Mouse (Mus musculus): Measurements from ENCODE around the gene Cd200.
"Not testable (repeated sequence)": the region's sequence is repeated elsewhere in the genome, so short reads cannot be mapped to it uniquely, and the experiment has no call there.

Gene Cd200

DNA sequence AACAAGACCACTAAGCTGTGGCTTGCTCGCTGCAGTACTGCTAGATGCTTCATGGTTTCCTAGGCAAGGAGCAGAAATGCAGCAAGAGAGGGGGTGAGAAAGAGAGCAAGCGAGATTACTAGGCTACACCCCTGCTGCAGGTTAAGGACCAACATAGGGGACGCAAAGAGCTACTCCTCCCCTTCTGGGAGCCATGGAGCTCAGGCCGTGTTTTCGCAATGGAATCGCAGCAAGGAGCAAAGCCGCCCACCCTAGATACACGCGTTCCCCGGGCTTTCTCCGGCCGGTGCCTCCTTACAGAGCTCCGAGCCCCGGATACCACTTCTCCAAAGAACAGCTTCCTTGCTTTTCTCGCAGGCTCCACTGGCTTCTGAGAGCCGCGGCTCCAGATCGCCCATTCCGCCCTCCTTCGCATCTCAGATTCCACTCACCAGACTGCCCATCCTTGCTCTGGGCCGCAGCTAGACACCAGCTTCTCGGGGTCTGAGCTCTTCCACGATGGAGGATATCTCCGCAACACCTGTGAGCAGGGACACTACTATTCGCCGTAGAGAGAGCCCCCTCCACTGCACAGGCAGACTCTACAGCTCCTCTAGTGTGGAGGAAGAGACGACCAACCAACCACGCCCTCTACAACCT, at the start of gene Cd200:
Gene Cd200 (minus strand): TSS at position 629 of the 639 bp plus-strand sequence.
- peak; percentile 65 to 69 for DNase-seq

GRCm38 (mm10) chr16:45454762-45455161, 45.9 kb upstream of the Cd200 start:
- no peak for DNase-seq

DNA sequence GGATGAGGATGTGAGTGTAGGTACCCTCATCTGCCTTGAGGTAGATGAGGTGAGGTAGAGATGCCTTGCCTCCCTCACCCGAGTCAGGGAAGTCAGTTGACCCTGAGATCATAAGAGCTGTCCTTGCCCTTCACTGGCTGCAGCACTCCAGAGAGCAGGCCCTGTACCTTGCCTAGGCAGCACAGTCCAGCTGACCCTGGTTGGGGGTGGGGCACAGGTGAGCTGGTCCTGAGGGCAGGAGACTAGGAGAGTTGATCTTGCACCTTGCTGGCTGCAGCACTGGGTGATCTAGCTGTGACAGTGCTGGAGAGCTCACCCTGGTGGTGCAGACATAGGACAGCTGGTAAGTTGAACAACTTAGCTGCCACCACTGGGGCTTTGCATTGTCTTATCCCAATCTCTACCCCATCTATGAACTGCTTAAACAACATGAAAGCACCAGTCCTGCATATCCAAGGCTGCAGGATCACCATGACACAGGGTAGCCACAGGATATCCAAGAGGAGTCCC, 28.4 kb upstream of the Cd200 start:
- no peak for DNase-seq

DNA sequence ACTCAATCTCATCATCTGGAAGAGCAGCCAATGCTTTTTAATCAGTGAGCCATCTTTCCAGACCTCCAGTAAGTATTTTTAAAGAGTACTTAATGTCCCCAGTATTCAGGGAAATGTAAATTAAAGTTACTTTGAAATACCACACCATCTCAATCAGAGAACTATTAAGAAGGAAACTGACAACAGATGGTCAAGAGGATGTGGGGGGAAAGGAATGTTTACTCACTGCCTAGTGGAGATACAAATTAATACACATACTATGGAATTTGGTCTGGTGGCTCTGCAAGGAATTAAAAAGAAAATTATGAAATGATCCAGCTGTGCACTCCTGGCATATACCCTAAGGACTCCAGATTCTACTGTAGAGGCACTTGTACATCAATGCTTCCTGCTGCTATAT, 26.7 kb upstream of the Cd200 start:
- DNase-seq: no peak

DNA sequence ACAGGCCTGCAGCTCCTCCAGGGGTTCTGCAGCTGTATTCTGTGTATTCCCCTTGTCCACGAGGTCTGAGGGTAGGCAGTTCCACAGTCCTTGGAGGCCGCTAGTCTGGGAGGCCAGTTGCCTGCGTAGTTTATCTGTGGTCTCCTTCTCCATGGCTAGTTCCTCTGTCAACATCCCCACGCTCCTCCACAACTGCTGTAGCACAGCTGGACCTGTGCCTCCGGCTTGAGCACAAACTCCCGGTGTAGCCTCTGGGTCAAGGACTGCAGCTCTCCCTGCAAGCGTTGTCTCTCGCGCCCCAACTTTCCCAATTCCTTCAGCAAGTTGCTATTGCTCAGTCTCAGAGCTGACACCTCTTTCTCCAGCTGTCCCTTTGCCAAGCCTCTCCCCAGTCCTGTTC, 18.8 kb upstream of the Cd200 start:
- no peak for DNase-seq

GRCm38 (mm10) chr16:45413497-45413896, 4.6 kb upstream of the Cd200 start:
- no peak for DNase-seq

GRCm38 (mm10) chr16:45409064-45409446, 202 bp upstream of the Cd200 start:
- not testable (repeated sequence) for DNase-seq

- no peak for DNase-seq
Observed at GRCm38 (mm10) chr16:45407645-45408400, 1.0 kb downstream of the Cd200 start.

DNA sequence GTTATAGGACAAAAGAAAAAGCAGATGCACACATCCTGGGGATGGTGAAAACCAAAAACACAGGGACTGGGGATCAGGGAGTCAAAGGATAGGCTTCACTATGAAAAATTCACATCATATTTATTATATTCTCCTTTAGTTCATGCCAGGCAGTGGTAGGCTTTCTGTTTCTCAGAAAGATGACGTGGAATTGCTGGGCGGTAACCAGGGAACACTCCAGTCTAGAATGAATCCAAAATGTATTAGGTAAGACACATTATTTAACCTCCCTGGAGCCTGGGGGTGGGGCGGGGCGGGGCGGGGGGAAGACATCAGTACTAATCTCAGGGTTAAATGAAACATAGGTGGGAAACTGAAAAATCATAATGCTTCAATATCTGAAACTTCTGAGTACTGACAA, 1.8 kb downstream of the Cd200 start:
- no peak for DNase-seq

GRCm38 (mm10) chr16:45402951-45403350, 5.9 kb downstream of the Cd200 start:
- no peak for DNase-seq

GRCm38 (mm10) chr16:45402036-45402435, 6.8 kb downstream of the Cd200 start:
- DNase-seq: no peak

DNA sequence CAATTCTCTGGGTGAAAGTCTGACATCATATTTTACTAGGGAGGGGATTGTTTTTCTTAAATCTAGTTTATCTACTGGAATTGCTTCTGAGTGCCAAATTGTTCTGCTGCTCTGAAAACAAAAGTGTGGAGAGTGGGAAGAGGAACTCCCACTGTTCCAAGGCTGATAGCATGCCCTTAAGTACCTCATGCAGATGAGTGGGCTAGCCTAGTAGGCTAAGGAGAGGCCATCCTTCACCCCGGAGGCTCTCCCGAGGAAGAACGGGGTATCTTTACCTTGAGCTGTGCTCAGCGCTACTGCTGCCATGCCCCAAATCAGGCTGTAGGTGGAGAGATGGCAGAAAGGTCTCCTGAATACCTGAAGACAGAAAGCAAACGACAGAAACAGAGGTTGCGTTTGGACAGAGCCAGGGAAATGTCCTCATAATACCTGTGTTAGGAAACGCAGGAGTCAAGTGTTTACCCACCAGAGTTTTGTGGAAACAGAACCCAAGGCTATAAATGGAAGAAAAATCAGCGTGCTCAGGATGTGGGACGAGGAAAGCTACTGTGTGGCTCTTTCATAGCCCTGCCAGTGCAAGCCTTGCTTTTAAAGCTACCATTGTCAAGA, 8.8 kb downstream of the Cd200 start:
- no peak for DNase-seq

DNA sequence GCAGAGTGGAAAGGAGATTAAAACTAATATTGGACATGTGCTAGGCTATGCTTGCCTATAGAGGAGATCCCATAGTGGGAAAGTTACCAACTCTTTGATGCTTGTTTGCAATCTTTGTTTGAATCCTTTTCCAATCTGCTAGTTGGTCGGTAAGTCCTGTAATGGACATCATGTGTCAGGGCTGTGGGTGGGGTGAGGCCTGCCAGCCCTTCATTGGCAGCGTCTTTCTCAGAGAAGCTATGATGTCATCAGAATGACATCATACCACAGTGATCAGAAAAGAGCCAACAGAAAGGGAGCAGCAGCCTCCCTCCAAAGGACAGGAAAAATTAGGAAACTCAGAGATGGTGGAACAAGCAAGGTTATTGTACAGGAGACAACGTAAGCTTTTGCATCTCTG, 9.4 kb downstream of the Cd200 start:
- DNase-seq: no peak

DNA sequence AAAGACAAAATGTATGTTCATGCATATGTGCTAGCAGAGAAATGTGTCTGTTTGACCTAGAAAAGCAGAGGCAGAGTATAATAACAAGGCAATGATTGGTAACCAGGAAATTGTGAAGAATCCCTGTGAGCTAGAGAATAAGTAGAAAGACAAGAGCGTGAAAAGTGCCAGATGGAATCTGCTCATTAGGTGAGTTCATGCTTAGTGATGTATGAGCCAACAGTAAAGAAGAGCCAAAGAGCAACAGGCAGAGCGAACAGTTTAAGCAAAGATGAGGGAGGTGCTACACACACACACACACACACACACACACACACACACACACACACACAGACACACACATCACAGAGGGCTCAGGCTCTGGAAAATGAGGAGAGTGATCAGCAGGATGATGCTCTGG, 11.4 kb downstream of the Cd200 start:
- DNase-seq: no peak

- no peak for DNase-seq
Observed at GRCm38 (mm10) chr16:45392246-45392645, 16.6 kb downstream of the Cd200 start.

GRCm38 (mm10) chr16:45391680-45392079, 17.2 kb downstream of the Cd200 start:
- no peak for DNase-seq

DNA sequence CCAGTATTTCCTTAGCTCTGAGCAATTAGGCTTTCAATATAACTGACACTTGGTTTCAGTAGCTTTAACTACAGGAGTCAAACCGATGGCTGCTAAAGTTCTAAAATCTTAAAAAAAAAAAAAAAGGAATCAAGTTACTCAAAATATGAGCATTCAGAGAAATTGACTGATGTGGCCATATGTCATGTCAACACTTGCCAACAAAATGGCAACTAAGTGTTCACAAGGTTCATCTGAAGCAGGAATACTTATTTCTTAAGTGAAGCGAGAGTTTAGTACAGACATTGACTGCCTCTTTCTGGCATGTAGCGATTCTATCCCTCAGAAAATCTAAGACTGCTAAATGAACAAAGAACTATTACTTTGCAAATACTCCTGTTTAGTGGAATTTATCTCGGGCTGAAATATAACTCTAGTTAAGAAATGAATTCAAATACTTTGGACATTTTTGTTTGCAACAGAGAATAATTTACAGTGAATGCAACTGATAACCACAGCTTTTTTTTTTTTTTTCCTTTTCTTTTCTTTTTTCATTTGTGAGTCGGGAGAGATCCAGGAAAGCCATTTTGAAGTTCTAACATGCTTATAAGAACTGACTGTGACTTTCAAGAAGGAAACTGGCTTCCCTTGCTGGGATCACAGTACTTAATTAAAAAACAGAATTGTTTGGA, 18.4 kb downstream of the Cd200 start:
- DNase-seq: no peak

DNA sequence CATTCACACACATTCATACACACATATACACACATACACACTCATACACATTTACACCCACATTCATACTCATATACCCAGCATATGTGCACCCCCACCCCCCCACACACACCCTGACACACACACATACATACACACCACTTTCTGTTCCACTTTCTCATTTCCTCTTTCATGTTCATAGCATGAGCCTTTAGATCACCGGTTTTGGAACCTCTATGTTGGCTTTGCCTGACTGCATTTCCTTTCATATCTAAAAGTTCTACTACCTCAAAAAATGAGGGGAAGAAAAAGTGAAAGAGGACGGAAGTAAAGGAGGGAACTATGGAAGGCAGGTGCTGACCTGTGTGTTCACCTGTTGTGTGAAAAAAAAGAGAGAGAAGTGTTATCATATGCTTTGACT, 19.0 kb downstream of the Cd200 start:
- DNase-seq: no peak

DNA sequence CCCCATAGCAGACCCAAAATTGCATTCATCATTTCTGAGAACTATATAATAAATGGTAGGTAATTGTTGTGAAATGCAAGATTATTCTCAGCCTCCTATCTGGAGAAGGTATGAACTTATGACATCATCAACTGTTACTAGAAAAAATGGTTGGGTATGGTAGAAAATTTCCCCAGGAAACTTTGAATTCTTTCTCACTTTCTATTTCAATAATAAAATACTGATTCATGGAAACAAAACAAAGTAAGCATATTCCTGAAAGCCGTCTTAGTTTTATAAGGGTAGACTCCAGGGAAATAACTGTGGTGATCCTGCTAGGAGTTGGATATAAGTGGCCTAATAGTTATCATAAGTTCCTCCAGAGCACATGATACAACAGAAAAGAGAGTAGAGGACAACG, 19.8 kb downstream of the Cd200 start:
- no peak for DNase-seq

DNA sequence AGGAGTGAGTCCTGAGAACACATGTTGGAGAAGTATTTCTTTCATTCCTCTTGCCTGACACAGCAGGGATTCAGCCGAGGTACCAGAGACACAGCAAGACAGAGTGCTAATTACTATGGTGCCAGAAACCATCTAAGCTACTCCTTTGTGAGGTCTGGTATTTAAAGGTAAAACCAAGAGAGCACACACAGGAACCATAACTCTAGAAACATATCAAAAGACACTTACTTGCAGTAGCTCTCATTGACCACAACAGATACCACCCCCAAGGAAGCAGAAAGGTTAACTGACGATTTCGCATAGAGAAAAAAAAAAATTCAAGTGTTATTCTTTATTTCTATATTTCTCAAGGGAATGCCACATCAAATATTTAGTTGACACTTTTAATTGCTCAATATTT, 27.0 kb downstream of the Cd200 start:
- DNase-seq: no peak

DNA sequence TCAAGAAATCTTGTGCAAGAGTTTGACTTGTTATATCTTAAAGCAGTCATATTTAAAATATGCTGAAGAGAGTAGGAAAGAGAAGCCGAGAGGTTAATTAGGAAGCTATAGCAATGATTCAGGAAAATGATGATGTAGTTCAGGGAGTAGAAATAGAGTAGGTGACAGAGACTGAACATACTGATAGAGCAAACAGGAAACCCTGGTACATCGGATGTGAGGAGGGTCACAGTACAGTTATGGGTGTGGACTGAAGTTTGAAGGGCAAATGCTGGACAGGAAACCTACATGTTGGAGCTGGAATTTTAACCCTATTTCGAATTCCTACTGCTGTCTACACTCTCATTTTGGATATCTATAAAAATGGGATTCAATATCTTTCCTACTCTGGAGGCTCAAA, 29.9 kb downstream of the Cd200 start:
- no peak for DNase-seq

- DNase-seq: no peak
Observed at GRCm38 (mm10) chr16:45378147-45378943, 30.5 kb downstream of the Cd200 start.

GRCm38 (mm10) chr16:45377332-45377731, 31.5 kb downstream of the Cd200 start:
- no peak for DNase-seq
